In the genomic region with DNA sequence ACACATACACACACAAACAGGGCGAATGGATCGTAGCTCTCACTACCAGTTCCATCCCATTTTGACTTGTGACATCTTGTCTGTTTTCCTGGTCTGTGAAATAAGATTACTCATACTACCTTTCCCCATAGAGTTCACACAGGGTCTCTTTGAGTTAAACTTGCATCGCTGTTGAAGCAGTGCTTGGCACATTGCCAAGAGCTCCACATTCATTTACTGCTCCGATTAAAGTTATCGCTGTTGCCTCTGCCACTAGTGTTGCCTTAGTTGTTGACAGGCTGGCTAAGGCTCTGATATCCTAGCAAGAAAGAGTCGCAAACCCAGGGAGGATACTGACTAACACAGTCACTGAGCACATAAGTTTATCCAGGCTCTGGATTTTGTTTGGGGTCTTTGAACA, we compare ENCODE assay signal across 10 mouse cellular contexts.
A peak's percentile ranks its signal among the peaks of the same experiment; 100 is the strongest.
DNase-seq lines count a peak whose midpoint lies in the region; ATAC-seq lines count a peak whose summit lies in the region.
"Had no signal": no experiment of that assay in that cellular context is flagged by ENCODE, and none has a peak within 500 bp of the region (broad histone marks: within the 10 kb centered on the region; RNA-seq: fewer than 3 reads in every experiment).

No protein-coding gene starts in this region.

- H3K36me3 ChIP-seq in embryonic facial prominence, embryonic 11.5 days (replicated peaks; ENCODE audit: control insufficient read depth, insufficient read depth, low read depth, low read length) = no peaks in the 10 kb centered on the region
- no peaks in the 10 kb centered on the region for H3K36me3 ChIP-seq in embryonic facial prominence, embryonic 10.5 days (replicated peaks)
- no peaks in the 10 kb centered on the region for H3K36me3 ChIP-seq in kidney, embryonic 15.5 days
- no peaks in the 10 kb centered on the region for H3K36me3 ChIP-seq in heart, embryonic 16.5 days (ENCODE audit: control insufficient read depth, insufficient read depth)
- no peaks in the 10 kb centered on the region for H3K36me3 ChIP-seq in midbrain, embryonic 11.5 days (ENCODE audit: control insufficient read depth, insufficient read depth, low read length)
- H3K36me3 ChIP-seq: limb, embryonic 15.5 days had no signal

- 76% methylated on average over 6 of the region's 6 CpGs for WGBS in embryonic facial prominence, embryonic 11.5 days
- 81% methylated on average over 6 of the region's 6 CpGs for WGBS in embryonic facial prominence, embryonic 10.5 days
- 36% methylated on average over 6 of the region's 6 CpGs for WGBS in kidney, embryonic 15.5 days
- WGBS in heart, embryonic 16.5 days = 16% methylated on average over 6 of the region's 6 CpGs
- 90% methylated on average over 6 of the region's 6 CpGs for WGBS in midbrain, embryonic 11.5 days

- peak; percentile 55 for DNase-seq in embryonic facial prominence, embryonic 11.5 days (ENCODE audit: low spot score)
- DNase-seq in embryonic facial prominence, embryonic 10.5 days (ENCODE audit: low spot score) = no peak
- peak; percentile 61 for DNase-seq in kidney, postnatal 14 days
- DNase-seq in 3T3-L1 (ENCODE audit: low read depth, low spot score) = peak; percentile 8
- no peak for DNase-seq in adrenal gland, postnatal 36 days
- no peak for DNase-seq in midbrain, embryonic 11.5 days (ENCODE audit: low spot score, missing footprints)
- DNase-seq: kidney, adult 11 months had no signal

- H3K4me1 ChIP-seq in embryonic facial prominence, embryonic 11.5 days (ENCODE audit: control insufficient read depth, insufficient read depth, low read length) = no peaks in the 10 kb centered on the region
- peaks cover 12% of the 10 kb centered on the region for H3K4me1 ChIP-seq in embryonic facial prominence, embryonic 10.5 days
- peaks cover 13% of the 10 kb centered on the region for H3K4me1 ChIP-seq in kidney, embryonic 15.5 days
- H3K4me1 ChIP-seq in heart, embryonic 16.5 days (ENCODE audit: control insufficient read depth, insufficient read depth, low read length) = peaks cover 16% of the 10 kb centered on the region
- H3K4me1 ChIP-seq in midbrain, embryonic 11.5 days (ENCODE audit: control insufficient read depth, insufficient read depth, low read length) = no peaks in the 10 kb centered on the region
- H3K4me1 ChIP-seq: limb, embryonic 15.5 days had no signal

- H3K27ac ChIP-seq in embryonic facial prominence, embryonic 11.5 days (replicated peaks; ENCODE audit: low read depth, low read length) = no peak overlapping the region
- no peak overlapping the region for H3K27ac ChIP-seq in embryonic facial prominence, embryonic 10.5 days (replicated peaks)
- no peak overlapping the region for H3K27ac ChIP-seq in kidney, embryonic 15.5 days
- peak overlapping the region; percentile 72 for H3K27ac ChIP-seq in heart, embryonic 16.5 days (ENCODE audit: low read length)
- no peak overlapping the region for H3K27ac ChIP-seq in midbrain, embryonic 11.5 days (ENCODE audit: low read depth, low read length)
- H3K27ac ChIP-seq: limb, embryonic 15.5 days had no signal

- no peaks in the 10 kb centered on the region; the same call in 1 of the 2 replicates for H3K9me3 ChIP-seq in embryonic facial prominence, embryonic 11.5 days (replicated peaks; ENCODE audit: control insufficient read depth, low read length)
- H3K9me3 ChIP-seq in embryonic facial prominence, embryonic 10.5 days = no peaks in the 10 kb centered on the region
- no peaks in the 10 kb centered on the region for H3K9me3 ChIP-seq in kidney, embryonic 15.5 days (replicated peaks)
- no peaks in the 10 kb centered on the region for H3K9me3 ChIP-seq in heart, embryonic 16.5 days (replicated peaks; ENCODE audit: control insufficient read depth, low read length)
- no peaks in the 10 kb centered on the region for H3K9me3 ChIP-seq in midbrain, embryonic 11.5 days (ENCODE audit: control insufficient read depth, low read length)
- H3K9me3 ChIP-seq: limb, embryonic 15.5 days had no signal

- no peaks in the 10 kb centered on the region for H3K27me3 ChIP-seq in embryonic facial prominence, embryonic 11.5 days (ENCODE audit: control insufficient read depth, insufficient read depth, low read length)
- no peaks in the 10 kb centered on the region for H3K27me3 ChIP-seq in embryonic facial prominence, embryonic 10.5 days (replicated peaks; ENCODE audit: low read depth, poor library complexity, severe bottlenecking)
- no peaks in the 10 kb centered on the region for H3K27me3 ChIP-seq in kidney, embryonic 15.5 days
- H3K27me3 ChIP-seq in heart, embryonic 16.5 days (ENCODE audit: control insufficient read depth, insufficient read depth, low read length) = no peaks in the 10 kb centered on the region; the same call in 1 of the 2 replicates
- H3K27me3 ChIP-seq in midbrain, embryonic 11.5 days (ENCODE audit: control insufficient read depth, insufficient read depth, low read length) = no peaks in the 10 kb centered on the region
- H3K27me3 ChIP-seq: limb, embryonic 15.5 days had no signal

- no peak overlapping the region for H3K4me2 ChIP-seq in embryonic facial prominence, embryonic 11.5 days (ENCODE audit: low read depth, low read length)
- H3K4me2 ChIP-seq in kidney, embryonic 15.5 days = no peak overlapping the region
- peak overlapping the region; percentile 36 for H3K4me2 ChIP-seq in heart, embryonic 16.5 days (ENCODE audit: low read depth, low read length)
- no peak overlapping the region for H3K4me2 ChIP-seq in midbrain, embryonic 11.5 days
- H3K4me2 ChIP-seq: limb, embryonic 15.5 days had no signal

- 0 out of 2 replicates have a peak, but pooled peaks have one; percentile 9 for ATAC-seq in embryonic facial prominence, embryonic 11.5 days (replicated peaks; ENCODE audit: insufficient number of reproducible peaks, low FRiP score, low TSS enrichment, low read depth)
- no peak for ATAC-seq in kidney, embryonic 15.5 days (replicated peaks; ENCODE audit: low FRiP score)
- ATAC-seq in heart, embryonic 16.5 days (replicated peaks; ENCODE audit: extremely low read depth, insufficient read depth, low FRiP score) = peak; percentile 84
- ATAC-seq in midbrain, embryonic 11.5 days (ENCODE audit: low FRiP score) = no peak

- no peak overlapping the region for H3K9ac ChIP-seq in embryonic facial prominence, embryonic 11.5 days (replicated peaks; ENCODE audit: low read length)
- H3K9ac ChIP-seq in kidney, embryonic 15.5 days = no peak overlapping the region
- no peak overlapping the region for H3K9ac ChIP-seq in heart, embryonic 16.5 days (ENCODE audit: low read length)
- H3K9ac ChIP-seq in midbrain, embryonic 11.5 days (ENCODE audit: low read length) = no peak overlapping the region
- H3K9ac ChIP-seq: limb, embryonic 15.5 days had no signal

- no peak overlapping the region for H3K4me3 ChIP-seq in embryonic facial prominence, embryonic 11.5 days (ENCODE audit: low read depth, low read length)
- no peak overlapping the region for H3K4me3 ChIP-seq in embryonic facial prominence, embryonic 10.5 days
- H3K4me3 ChIP-seq in kidney, embryonic 15.5 days (replicated peaks) = no peak overlapping the region
- no peak overlapping the region for H3K4me3 ChIP-seq in heart, embryonic 16.5 days (ENCODE audit: low read length)
- no peak overlapping the region for H3K4me3 ChIP-seq in midbrain, embryonic 11.5 days (ENCODE audit: low read depth, low read length)
- H3K4me3 ChIP-seq: limb, embryonic 15.5 days had no signal

Comparison
In these comparisons a context has a peak if more than half of its experiments do, and no peak if none do; other contexts are left out.
1. DNase-seq: peak in embryonic facial prominence, embryonic 11.5 days (single experiment), kidney, postnatal 14 days (single experiment) and 3T3-L1 (single experiment); none in embryonic facial prominence, embryonic 10.5 days (single experiment), adrenal gland, postnatal 36 days (0 of 2) and midbrain, embryonic 11.5 days (single experiment).
2. ATAC-seq: peak in embryonic facial prominence, embryonic 11.5 days (single experiment) and heart, embryonic 16.5 days (single experiment); none in kidney, embryonic 15.5 days (single experiment) and midbrain, embryonic 11.5 days (single experiment).